Mouse (Mus musculus) embryo, embryonic 9.5 days (tissue): ENCODE data around the gene Mindy1.

ENCODE experiments used
- DNase-seq: peaks from one replicate; pipeline ENCODE4 v3.0.0-alpha.2; 2017; ENCODE audit errors: extremely low spot score

Gene Mindy1

DNA sequence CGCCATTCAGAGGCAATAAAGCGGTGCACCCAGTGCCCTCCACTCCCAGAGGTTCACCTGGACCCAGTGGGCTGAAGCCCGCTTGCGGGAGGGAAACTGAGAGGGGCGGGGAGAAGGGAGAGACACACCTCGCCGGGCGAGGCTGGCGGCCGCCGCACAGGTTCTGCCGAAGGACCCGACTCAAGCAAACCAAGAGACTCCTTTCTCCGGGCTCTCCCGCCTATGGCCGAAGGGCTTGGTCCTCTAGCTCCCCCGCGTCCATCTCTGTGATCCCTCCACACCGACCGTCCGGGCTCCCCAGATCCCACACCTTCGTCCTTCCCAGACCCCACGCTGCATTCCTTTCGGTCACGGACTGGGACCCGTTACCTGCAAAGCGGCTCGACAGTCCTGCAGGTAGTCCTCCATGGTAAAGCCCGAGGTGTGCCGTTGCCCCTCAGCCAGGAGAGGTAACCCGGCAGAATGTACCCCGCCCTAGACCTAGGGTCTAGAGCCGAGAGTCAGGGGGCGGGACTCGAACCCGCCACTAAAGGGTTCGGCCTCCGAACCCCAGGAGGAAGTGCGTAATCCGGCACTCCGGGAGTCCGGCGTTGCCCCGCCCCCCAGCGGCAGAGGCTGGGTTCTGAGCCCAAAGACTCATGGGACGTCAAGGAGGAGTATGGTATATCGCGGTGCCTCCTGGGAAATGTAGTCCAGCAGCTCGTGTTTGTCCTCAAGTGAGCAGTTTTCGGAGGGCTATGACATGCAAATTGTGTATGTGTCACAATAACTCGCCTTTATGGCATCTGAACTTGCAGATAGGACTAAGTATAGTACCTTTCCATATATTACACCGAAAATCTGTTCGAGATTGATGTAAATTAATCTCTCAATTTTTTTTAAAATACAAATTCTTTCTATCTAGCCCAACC, at the start of gene Mindy1, which contains the start of gene Prune1:
Gene Mindy1 (plus strand): TSS at position 130 of the 911 bp plus-strand sequence.
Gene Prune1 (minus strand): TSS at position 861 of the 911 bp plus-strand sequence.
- peak; percentile 97 for DNase-seq

DNA sequence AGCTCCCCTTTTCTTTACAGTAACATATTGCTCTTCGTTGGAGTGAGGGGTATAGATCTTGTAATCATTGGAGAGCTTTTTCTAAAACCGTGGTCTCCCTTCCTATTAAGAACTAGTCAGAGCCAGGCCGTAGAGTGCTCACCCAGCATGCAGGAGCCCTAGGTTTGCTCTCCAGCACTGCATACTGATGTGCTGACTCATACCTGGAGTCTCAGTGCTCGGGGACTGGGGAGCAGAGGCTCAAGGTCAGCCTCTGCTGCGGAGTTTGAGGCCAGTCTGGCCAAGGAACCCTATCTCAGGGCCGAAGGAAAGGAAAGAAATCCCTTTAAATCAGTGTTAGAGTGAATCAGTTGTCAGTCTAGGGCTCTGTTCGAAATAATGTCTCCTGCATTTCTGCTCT, 48.4 kb upstream of the Mindy1 start:
- no peak for DNase-seq

DNA sequence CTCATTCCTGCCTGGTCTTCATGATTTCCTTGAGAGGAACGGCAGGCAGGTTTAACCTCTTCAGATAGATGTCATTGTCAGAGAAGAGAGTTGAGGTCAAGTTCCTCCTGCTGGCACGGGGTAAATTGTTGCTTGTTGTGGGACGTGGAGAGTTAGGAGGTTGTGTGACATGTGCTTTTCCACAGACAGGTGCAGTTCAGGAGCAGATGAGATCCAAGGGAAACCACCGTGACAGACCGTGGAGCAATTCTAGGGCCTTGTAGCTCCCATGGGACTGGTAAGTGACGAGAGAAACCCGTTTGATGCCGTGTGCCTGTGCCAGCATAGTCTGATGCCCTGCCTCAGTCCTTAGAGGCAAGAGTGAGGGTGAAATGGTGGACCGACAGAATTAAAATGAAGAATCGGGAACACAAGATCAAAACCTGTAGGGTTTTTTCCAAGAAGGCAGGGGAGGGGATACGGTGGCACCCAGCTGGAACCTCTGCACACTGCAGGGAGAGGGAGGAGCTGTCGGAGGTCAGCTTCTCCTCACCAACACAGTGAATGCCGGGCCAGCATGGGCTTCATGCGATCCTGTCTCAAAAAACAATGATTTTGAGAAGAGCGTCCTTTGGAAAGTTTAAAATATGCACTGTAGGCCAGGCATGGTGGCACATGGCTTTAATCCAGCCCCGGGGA, 47.7 kb upstream of the Mindy1 start:
- no peak for DNase-seq

DNA sequence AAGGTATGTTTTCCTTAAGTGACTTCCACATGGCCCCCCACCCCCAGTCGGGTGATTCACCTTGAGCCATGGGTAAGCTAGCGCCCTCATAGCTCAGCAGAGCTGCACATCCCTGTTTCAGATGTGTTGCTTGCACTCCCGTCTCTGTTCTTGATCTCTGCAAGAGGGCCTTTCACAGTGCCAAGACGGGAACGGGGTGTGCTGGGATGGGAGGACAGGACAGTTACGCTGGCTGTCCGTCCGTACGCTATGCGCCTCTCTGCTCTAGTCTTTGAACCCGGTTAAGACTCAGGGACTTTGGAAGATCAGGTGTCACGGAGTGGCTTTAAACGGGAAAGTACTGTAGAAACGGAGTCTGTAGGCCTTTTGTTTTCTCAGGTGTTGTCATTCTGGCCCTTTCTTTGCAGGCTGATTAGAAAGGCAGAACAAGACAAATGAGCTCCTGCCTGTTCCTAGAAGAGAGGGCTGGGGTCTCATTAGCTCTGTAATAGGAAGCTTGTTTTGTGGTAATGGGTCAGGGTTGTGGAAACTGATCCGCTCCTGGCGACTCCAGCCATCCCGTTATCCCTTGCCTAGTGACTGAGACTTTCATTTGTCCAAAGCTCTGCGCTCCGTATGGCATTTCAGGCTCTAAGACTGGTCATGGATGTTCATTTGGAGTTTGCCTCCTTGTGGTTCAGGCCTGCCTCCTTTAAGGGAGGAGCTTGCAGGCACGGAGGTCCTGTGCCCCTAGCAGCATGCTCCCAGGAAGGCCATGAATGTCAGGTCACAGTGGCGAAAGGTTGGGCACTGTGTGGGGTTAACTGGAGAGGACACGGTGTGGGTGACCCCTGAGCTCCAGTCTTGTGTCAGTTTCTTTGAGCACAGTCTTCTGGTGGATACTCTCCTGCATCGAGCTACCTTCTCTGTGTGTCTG, 45.5 kb upstream of the Mindy1 start:
- peak; percentile 37 for DNase-seq

DNA sequence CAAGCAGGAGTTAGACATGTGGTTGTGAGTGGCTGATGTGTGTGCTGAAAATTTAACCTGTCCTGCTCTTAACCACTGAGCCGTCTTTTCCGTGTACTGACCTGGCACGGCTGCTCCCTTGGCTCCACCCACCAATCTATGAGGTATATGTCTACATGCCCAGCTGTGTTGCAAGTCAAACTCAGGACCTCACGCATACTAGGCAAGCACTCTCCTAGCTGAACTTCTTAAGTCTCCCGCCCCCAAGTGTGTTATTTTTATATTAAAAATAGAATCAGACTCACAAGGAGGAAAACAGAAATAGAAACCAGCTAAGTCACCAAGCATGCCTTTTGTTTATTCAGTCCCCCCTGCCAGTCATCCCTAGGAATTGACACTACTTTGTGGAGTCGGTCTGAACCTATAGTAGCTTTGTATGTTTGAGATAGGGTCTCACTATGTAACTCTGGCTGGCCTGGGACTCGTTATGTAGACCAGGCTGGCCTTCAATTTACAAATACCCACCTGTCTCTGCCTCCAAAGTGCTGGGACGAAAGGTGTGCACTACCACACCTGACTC, 43.5 kb upstream of the Mindy1 start:
- no peak for DNase-seq

DNA sequence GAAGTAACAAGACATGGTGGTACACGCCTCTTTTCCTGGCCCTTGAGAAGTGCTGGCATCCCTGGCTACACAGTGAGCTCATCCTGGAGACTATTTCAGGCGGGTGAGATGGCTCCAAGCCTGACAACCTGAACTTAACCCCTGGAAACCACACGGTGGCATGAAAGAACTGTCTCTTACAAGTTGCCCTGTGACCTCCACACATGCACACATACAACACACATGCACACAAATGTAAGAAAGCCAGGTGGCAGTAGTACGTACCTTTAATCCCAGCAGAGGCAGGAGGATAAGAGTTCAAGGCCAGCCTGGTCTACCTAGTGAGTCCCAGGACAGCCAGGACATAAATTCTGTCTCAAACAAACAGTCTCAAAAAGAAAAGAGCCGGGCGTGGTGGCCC, 42.1 kb upstream of the Mindy1 start:
- no peak for DNase-seq

DNA sequence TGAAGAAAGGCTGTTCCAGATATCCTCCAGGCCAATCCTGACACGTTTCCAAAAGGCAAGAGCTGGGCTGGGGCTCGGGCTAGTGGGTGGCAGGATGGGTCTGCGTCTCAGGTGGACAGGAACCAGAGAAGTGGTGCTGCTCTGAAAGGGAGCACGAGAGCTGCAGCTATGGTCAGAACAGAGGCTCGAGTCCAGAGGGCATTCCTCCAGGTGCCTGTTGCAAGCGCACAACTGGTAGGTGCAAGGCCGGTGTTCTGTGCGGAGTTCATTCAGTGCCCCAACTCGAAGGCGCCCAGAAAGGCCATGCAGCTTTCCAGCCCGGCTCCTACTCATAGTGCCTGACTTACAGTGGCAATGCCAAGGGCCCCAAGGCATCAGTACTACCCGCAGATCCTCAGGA, 41.2 kb upstream of the Mindy1 start:
- no peak for DNase-seq

DNA sequence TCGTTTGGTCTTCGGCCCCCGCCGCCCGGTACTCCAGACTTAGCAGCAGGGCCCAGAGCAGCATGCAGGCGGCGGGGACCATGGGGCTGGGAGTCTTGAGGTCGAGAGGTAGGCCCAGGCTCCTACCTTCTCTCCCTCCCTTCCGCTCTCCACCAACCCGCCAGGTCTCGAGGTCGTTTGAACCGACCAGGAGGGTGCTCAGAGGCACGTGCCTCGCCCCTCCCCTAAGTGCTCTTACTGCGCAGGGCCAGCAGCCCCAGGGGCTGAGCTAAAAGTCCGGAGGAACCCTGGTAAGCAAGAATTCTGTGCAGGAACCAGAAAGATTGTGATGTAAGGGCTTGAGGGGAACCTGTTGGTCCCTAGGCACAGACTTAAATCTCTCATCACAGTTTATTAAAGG, 40.2 kb upstream of the Mindy1 start:
- DNase-seq, result no peak

DNA sequence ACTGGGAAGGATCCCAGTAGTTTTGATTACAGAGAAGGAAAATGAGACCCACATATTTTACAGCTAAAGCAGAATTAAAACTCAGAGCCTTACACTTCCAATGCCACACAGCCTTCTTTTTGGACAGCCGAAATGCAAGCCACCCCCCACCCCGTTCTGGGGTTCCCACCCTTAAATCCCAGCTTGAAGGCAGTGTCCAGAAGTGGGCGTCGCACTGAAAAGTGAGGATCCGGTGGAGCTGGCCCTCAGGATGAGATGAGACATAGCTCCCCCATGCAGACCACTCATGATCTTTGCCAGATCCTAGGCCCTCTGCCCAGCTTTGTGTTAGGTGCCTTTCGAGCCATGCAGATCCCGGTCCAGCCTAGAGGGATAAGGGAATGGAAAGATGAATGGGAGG, 39.6 kb upstream of the Mindy1 start, which contains the start of gene Gm128:
Gene Gm128 (minus strand): TSS at position 101 of the 400 bp plus-strand sequence.
- DNase-seq, result no peak

DNA sequence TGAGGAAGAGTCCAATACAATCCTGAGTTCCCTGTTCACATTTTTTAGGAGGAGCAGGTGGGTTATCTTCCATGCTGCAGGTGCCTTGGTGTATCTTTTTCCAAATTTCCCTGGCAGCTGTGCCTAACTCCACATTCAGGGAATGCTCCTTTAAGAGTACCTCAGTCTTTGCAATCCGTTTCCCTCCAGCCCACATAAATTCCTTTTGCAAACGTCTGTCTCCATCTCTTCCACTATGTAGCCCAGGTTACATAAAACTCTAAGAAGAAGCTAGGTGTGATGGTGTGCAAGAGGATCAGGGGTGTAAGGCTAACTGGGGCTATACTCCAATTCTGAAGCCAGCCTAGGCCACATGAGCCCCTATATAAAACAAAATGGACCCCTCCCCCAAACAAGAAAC, 38.1 kb upstream of the Mindy1 start:
- no peak for DNase-seq

DNA sequence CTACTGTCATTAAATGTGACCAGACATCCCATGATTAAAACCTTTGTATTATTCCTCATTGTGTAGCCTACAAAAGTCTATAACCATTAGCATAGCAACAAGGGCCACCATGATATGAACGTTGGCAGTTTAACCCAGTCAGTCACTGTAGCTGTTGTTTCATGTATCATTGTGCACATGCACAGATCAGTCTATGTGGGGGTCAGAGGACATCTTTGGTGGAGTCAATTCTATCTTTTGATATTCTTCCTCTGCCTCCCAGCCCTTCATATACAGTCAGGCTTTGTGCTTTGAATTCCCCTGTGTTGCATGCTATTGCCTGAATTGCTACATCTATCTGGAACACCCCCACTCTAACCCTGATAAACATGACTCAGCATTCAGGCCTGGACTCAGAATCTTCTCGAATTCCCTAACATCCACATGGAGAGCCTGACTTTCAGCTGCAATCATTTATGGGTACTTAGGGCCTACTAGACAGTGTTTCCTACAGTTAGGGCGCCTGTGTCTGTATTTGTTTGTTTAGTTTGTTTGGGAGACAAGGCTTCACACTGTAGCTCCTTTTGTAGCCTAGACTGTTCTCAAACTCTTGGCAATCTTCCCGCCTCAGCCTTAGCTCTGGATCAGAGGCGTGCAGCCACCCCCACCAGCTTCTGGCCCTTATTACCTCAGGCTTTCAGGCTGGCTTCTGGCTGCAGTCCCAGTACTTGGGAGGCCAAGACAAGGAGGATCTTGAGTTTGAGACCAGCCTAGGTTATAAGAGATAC, 34.5 kb upstream of the Mindy1 start:
- DNase-seq, result no peak

DNA sequence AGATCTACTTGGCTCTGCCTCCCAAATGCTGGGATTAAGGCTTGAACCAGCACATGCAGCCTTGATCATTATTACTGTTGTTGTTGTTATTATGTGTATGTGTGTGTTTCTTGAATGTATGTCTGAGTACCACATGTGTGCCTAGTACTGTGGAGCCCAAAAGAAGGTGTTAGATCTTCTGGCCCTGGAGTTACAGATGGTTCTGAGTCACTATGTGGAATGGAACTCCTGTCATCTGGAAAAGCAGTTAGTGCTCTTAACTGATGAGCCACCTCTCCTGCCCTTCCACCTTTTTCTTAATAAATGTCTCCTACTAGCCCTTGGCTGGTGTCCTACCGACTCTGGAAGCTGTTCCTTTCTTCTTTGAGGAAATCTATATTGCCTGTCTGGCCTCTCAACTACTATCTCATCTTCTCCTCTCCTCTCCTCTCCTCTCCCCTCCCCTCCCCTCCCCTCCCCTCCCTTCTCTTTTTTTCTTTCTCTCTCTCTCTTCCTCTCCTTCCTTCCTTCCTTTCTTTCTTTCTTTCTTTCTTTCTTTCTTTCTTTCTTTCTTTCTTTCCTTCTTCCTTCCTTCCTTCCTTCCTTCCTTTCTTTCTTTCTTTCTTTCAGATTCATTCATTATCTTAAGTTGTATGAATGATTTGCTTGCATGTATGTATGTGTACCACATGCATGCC, 33.3 kb upstream of the Mindy1 start:
- no peak for DNase-seq

DNA sequence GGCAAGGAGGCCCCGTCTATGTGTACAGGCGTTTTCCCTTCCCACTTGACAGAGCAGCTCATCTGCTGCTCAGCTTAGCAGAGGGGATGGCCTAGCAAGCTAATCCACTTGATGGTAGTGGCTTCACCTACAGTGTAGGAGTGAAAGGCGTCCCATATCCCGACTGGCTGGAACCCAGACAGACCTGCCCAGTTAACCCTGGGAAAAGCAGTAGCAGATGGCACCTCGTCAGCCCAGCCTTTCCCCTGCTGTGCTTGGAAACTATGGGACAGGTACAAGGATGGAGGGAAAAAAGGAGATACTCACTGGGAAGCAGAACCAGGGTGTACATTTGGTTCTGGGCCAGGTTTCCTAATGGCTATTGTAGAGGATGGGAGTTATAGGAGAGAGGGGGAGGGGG, 30.8 kb upstream of the Mindy1 start:
- no peak for DNase-seq

DNA sequence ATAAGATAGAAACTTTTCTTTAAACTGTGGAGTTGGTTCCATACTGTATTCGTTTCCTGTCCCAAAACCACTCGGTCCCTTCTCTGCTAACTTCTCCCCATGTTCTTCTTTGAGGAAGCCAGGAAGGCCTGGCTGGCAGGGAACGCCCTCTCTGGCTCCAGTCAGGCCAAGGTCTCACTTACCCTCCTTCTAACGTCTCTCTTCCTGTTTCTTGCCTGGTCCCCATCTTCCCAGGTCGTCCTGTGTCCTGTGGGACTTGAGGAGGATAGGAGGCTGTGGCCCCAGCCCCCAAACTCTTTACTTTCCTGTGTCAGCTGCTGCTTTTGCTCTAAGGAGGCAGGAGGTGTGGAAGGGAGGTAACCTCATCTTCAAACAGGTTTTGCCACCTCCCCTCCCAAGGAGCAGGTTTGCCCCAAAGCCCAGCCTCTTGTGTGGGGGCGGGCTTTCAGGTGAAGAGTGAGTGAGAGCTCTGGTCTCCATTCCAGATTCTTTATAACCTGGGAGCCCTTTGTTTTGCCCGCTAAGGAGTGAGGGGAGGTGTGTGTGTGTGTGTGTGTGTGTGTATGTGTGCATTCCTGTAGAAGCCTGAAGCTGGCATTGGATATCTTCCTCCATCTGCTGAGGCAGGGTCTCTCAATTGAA, 30.2 kb upstream of the Mindy1 start, which contains the start of gene Bnipl:
Gene Bnipl (minus strand): TSS at position 411 of the 642 bp plus-strand sequence.
- no peak for DNase-seq

DNA sequence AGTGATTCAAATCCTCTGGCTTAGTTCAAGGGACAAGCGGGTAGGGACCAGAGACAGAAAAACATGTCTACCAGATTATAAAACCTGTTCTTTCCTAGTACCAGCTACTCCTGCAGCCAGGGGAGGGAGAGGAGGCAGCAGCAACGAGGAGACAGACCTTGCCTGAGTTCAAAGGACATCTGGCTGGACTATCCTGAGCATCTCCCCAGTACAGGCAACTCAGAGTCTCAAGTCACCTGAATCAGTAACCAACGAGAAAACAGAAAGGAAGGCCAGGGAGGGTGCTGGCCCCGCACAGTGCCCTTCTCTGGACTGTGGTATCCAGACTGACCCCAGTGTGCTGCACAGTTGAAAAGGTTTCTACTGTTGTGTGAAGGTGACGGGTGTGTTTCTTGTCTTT, 24.2 kb upstream of the Mindy1 start:
- no peak for DNase-seq

DNA sequence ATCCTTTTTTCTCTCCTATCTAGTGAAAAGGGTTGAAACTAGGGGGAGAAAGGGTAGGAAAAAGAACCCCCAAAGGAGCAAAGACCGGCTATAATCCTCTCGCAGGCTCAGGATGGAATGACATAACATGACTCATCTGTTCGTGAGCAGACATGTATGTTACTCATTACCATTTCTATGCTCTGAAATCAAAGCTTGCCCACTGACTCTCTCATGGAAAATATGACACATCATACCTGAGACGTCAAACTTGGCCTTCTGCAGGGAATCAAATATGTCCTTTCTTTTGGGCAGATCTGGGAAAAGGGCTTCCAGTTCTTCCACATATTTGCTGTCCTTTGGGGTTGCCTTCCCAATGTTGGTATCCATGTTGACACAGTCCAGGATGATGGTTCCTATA, 19.2 kb upstream of the Mindy1 start:
- DNase-seq, result no peak

DNA sequence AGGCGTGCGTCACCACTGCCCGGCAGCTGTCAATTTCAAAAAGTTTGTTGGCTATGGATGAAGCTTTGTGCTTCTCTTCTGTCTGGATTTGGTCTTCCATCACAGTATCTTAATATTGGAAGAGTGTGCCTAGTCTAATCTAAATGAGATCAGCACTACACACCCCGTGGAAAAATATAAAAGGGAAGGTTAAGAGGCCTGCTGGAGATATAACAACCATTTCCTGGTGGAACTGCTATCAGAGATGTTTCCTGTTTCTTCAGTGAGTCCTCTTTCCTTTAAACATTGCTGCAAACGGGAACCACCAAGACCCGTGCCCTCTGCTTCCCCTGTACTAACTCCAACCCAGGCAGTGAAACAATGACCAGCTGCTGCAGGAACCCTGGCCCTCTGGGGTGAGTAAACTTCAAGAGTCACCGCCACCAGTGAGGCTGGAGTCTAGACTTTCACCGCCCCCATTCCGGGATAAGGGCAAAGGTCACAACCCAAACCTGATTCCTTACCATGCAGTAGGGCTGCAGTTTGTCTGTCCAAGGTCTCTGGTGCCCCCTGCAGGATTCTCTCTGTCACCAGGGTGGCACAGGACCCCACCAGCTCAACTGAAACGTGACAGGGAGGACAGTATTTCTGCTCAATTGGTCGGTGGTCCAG, 17.9 kb upstream of the Mindy1 start:
- DNase-seq, result peak; percentile 85

DNA sequence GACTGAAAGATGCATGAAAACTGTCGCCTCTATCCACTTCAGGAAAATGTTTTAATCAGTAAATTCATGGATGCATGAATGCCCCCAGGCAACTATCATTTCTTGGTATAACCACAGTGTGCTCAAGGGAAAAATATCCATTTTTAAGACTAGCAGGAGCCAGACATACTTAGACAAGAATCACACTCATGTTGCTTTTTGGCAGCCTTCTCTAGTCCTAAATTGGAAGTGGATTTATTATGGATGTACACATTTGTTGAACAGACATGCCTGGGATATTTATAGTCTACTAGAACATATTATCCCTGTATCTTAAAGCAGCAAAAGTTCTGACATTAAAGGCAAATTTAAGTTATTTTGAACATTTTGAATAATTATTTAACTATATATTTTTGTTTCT, 16.4 kb upstream of the Mindy1 start:
- no peak for DNase-seq

DNA sequence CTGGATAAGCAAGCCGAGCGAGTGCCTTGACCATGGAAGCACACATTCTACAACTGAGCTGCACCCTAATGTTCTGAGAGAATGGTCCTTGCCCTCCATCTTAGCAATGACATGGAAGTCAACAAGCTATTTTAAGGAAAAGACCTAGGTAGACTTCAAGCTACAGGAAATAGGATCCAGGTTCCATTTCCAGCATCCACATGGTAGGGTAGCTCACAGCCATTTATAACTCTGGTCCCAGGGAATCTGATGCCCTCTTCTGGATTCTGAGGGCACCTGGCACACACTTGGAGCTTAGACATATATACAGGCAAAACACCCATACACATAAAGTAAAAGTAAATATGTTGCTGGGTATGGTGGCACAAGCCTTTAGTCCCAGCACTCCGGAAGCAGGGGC, 15.1 kb upstream of the Mindy1 start:
- DNase-seq, result no peak
